Mouse (Mus musculus) gastrocnemius, adult 2 months (tissue): ENCODE measurements around the gene Tenm3. TPM values are rescaled to one million over a fixed set of nuclear protein-coding genes. Genes with fewer than 3 reads are reported as not detected.
"Not testable (repeated sequence)": the region's sequence is repeated elsewhere in the genome, so short reads cannot be mapped to it uniquely, and the experiment has no call there.

Experiments used
- DNase-seq: peaks from one replicate; pipeline ENCODE4 v3.0.0; 2022
- H3K27ac ChIP-seq: fragments of 200-600 bp; 2 replicates; pipeline ENCODE4 v1.8.1; 2022; ENCODE audit warnings: mild to moderate bottlenecking
- H3K4me3 ChIP-seq: fragments of 200-600 bp; 2 replicates; pipeline ENCODE4 v1.8.1; 2022; ENCODE audit warnings: mild to moderate bottlenecking, moderate library complexity
- CTCF ChIP-seq: fragments of 200-600 bp; IDR thresholded peaks from 2 replicates; pipeline ENCODE4 v1.8.1; 2022; ENCODE audit warnings: antibody characterized with exemption, mild to moderate bottlenecking, moderate library complexity
- intact Hi-C: fragments of 180-260 bp; cut with DNase I; formaldehyde crosslinking; loops from one replicate; pipeline ENCODE4 v1.15.1; 2025
- total RNA-seq, 2 experiments: library from RNA; stranded (reverse); gene quantifications; 2 replicates each; pipeline ENCODE4 v1.2.3; 2021

Gene Tenm3
- total RNA-seq, 2 experiments from 2014 or later, result 10.0 to 13.7 TPM

DNA sequence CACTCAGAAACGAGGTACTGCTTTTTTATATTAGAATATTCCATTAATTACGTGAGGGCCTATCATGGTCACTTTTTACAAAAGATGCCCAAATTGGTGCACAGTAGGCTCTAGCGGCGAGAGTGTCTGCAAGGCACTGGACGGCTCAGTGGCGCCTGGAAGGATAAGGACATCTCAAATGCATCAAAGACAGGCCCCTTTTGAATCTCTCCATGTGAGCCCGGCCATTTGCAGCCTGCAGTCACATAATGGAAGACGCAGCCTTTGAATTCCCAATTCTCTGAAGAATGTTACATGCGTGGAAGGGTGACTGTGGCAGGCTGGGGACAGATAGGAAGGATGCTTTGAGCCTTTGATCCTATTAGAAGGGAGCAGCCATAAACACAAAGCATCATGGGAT, 631.8 kb downstream of the Tenm3 start:
- no peak for TF ChIP-seq CTCF
- DNase-seq, result no peak
- intact Hi-C loops, result no loop called here
- Histone ChIP-seq H3K4me3 (no peak overlapping the region), H3K27ac (no peak overlapping the region)

DNA sequence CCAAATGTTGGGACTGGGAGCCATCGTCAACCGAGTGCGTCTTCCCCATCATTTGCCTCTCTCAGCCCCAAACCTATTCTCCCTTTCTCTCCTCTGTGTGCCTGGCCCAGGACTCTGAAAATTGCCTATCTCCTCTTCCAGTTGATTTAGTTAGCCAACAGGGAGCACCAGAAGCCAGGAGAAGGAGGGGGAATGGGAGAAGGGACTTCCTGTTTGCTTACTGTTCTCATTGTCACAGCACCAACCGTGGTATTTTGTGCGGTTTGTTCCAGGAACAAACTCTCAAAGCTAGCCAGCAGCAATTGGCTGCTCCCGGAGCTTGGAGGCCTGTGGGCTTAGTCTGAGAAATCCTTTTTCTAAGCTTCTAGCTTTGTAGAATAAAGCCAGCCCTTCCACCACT, 636.2 kb downstream of the Tenm3 start:
- Histone ChIP-seq H3K27ac (no peak overlapping the region), H3K4me3 (no peak overlapping the region)
- no peak for TF ChIP-seq CTCF
- DNase-seq, result peak; percentile 29
- intact Hi-C loops, result no loop called here

GRCm38 (mm10) chr8:48206922-48207321, 636.8 kb downstream of the Tenm3 start:
- no peak overlapping the region for H3K4me3 ChIP-seq
- no peak for DNase-seq
- intact Hi-C loops, result no loop called here
- H3K27ac ChIP-seq, result no peak overlapping the region
- TF ChIP-seq CTCF, result peak; percentile 37; the same call in 1 of the 2 replicates

DNA sequence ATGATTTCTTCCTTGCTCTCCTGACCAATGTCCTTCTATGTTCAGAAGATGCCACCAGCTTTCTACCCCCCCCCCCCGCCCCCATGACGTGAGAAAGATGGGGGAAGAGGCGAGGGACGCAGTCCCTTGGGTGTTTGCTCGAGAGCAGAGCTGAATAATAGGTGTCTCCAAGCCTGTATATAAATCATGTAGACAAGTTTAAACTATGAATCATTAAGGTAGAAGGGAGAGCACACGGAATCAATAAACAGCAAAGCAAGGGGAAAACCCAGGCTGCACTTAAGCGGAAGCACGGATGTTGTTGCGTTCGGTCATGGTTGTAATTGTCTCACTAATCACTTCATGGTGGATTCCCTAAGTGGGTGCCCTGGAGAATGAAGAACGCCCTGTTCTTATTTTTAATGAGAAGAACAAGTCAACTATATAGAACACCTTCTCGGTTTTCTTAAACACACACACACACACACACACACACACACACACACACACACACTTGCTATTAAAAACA, 638.9 kb downstream of the Tenm3 start:
- intact Hi-C loops, result no loop called here
- Histone ChIP-seq H3K27ac (no peak overlapping the region), H3K4me3 (no peak overlapping the region)
- no peak for DNase-seq
- no peak for TF ChIP-seq CTCF

DNA sequence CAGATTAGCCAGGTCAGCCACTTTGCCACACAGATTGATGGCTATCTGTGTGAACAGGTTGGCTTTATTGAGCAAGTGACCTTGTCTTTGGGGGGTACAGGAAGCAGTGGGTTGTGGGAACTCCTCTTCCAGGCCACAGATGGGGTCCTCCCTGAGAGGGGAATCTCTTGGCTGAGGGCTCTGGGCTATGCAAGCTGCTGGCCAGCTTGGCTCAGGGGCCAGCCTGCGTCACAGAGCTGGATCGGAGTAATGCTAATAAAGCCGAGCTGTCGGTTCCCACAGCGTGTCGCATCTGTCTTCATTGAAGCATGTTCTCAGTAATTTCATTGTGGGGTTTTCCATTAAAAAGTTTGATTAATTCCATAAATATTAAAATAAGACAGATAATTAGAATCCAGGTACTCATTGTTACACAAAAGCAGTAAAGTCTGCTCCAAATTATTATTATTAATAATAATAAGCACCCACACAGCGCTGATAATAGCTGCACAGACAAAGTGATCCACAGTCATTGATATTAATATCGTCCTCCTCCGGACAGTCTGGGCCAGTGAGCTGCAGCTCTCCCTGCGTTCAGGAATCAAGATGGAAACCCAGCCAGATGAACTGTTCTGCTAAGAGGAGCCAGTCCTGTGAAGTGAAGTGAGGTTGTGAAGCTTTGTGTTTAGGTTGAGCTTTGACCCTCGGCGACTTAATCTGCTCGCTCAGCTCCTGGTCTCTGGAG, 639.5 kb downstream of the Tenm3 start:
- intact Hi-C loops, result no loop called here
- Histone ChIP-seq H3K4me3 (no peak overlapping the region), H3K27ac (no peak overlapping the region)
- peak; percentile 66 for DNase-seq
- TF ChIP-seq CTCF, result no peak

DNA sequence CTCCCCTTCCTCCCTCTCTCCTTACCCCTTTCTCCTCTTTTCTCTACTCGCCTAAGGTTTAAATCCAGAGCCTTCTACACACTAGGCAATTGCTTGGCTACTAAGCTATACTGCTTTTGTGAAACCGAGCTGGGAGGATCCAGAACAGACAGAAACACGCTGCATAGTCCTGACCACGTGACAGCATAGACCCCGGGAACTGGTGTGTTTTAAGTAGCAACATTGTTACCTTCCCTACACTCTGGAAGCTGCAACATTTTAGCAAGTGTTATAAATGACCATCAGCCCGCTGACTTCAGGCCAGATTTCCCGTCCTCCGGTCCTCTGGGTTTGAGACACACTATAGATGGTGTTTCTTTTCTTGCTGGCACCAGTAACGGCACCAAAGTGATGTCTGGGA, 640.1 kb downstream of the Tenm3 start:
- no peak for DNase-seq
- TF ChIP-seq CTCF, result no peak
- Histone ChIP-seq H3K27ac (no peak overlapping the region), H3K4me3 (peak overlapping the region; percentile 15; the same call in 1 of the 2 replicates)
- intact Hi-C loops, result no loop called here

- Histone ChIP-seq H3K27ac (no peak overlapping the region), H3K4me3 (no peak overlapping the region)
- no peak for DNase-seq
- TF ChIP-seq CTCF, result no peak
- intact Hi-C loops, result no loop called here
These were observed 640.6 kb downstream of the Tenm3 start for GRCm38 (mm10) chr8:48203161-48203560.

- no peak for TF ChIP-seq CTCF
- intact Hi-C loops, result no loop called here
- no peak overlapping the region for H3K27ac ChIP-seq
- no peak overlapping the region for H3K4me3 ChIP-seq
- no peak for DNase-seq
These were observed 641.1 kb downstream of the Tenm3 start for GRCm38 (mm10) chr8:48202632-48203031.

GRCm38 (mm10) chr8:48199171-48199570, 644.6 kb downstream of the Tenm3 start:
- DNase-seq, result no peak
- TF ChIP-seq CTCF, result no peak
- no peak overlapping the region for H3K27ac ChIP-seq
- intact Hi-C loops, result no loop called here
- H3K4me3 ChIP-seq, result no peak overlapping the region

DNA sequence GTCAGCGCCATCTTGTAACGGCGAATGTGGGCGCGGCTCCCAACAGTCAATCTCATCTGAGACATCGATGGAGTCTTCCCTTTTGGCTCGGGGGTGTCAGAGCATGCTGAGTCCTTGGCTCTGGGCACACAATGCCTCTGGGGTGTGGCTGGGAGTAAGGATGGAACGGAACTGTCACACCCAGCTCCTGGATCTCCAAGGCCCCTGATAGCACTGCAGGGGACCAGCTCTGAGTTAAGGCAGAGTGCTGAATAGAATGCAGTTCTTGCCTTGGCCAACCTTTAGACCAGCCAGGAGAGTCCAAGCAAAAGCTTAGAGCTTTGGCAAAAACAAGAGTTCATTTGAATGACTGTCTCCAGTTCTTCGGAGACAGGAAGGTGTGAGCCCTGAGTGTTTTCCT, 647.8 kb downstream of the Tenm3 start:
- no peak overlapping the region for H3K4me3 ChIP-seq
- intact Hi-C loops, result no loop called here
- TF ChIP-seq CTCF, result no peak
- no peak overlapping the region for H3K27ac ChIP-seq
- DNase-seq, result no peak

GRCm38 (mm10) chr8:48188586-48188985, 655.2 kb downstream of the Tenm3 start:
- intact Hi-C loops, result no loop called here
- H3K27ac ChIP-seq, result no peak overlapping the region
- H3K4me3 ChIP-seq, result no peak overlapping the region
- no peak for DNase-seq
- TF ChIP-seq CTCF, result no peak

GRCm38 (mm10) chr8:48183758-48184157, 660.0 kb downstream of the Tenm3 start:
- no peak for DNase-seq
- Histone ChIP-seq H3K4me3 (no peak overlapping the region), H3K27ac (no peak overlapping the region)
- TF ChIP-seq CTCF, result no peak
- intact Hi-C loops, result no loop called here

DNA sequence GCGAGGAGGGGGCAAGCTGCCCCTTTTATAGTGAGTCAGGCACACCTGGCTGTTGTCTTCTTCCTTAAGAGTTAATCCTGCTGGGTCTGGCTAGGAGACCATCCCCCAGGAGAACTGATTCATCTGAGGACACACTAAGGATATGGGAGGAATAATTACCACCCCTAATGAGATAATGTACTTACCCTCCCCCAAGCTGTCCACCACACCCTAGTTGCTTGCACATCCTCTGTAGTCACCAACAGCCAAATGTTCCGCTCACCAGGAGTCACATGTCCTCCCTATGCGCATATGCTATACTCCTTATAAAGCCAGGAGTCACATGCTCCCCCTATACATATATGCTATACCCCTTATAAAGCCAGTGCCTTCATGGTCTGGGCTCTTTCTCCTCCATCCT, 662.8 kb downstream of the Tenm3 start:
- intact Hi-C loops, result no loop called here
- TF ChIP-seq CTCF, result no peak
- H3K4me3 ChIP-seq, result no peak overlapping the region
- DNase-seq, result no peak
- H3K27ac ChIP-seq, result no peak overlapping the region

DNA sequence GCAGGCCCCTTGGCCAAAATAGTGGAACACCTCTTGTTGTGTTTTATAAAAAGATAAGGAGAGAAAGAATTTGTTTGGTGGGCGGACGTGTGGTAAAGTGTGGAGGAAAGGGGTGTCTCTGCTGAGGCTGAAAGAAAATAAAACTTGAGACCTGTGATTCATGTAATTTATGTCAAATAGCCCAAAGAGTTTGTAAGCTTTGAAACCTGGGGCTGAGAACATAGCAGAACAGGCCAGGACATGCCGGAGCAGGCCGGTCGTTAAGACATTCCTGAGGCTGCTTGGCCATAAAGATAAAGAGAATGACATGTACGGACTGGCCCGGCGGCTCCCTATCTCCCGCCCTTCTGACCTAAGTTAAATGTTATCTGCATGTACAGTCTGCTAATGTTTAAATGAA, 663.6 kb downstream of the Tenm3 start:
- intact Hi-C loops, H3K27ac ChIP-seq, DNase-seq, H3K4me3 ChIP-seq: not testable (repeated sequence)
